Mouse (Mus musculus): Measurements from ENCODE around the gene Rps13.

DNA sequence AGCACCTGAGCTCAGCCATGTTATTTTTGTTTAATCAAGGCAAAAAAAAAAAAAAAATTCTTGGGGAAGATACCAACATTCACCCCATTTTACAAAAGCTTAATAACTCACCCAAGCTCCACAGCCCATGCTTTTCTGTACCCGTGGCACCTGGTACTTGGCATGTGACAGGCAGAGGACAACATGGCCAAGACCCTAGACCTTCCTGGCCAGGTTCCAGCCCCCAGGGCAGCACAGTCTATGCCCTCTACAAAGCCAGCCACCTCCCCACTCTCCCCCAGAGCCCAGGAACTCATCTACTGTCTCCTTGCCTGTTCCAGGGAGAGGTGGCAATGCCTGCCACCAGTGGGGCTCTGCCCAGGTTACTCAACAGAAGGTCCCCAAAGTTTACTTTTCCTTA, 43.4 kb downstream of the Rps13 start:
- TF ChIP-seq EP300 (IDR thresholded peaks at IDR 0.05), result no peak
- no peak for TF ChIP-seq CTCF (IDR thresholded peaks at IDR 0.05)

Measured in lung, postnatal 0 days (tissue).